Mouse (Mus musculus): ENCODE measurements around the gene Spsb4.

Gene Spsb4

GRCm38 (mm10) chr9:97018677-97019147 is at the start of gene Spsb4:
Spsb4 (minus strand) TSS chr9:97018843.
- DNase-seq (ENCODE audit: low spot score): peak; percentile 88

DNA sequence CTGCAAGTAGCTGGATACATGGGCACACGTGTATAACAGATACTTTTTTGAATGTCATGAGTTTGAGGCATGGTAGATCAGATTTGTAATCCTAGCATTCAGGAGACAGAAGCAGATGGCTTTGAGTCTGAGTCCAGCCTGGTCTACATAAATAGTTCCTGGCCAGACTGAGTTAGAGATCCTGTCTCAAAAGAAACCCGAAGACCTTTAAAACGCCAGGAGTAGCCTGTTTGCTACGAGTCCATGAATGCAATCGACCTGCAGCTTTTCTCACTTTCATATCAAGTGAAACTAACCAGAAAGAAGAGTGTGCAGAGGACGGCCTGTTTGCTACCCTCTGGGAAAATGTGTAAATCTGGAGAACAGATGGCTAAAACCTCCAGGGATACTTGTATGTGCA is 49.1 kb upstream of the Spsb4 start:
- DNase-seq (ENCODE audit: low spot score): no peak

DNA sequence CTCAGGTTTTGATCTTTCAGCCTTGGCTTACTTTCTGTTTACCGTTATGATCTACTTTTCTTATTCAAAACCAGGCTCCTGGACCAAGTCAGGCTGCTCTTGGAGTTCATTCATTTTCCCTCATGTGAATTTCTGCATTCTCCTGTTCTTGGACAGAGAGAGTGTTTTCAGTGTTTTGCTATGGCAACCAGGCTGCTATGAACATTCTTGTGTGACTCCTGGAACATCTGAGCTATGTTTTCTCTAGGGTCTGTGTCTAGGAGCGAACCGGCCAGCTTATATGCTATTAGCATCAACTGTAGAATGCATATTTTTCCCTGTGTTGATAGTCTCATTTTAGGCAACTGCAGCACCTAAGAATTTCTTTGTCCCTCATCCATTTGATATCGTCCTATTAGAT is 47.2 kb upstream of the Spsb4 start:
- DNase-seq (ENCODE audit: low spot score): no peak

- no peak for DNase-seq (ENCODE audit: low spot score)
Measured at GRCm38 (mm10) chr9:97065216-97065615, 46.6 kb upstream of the Spsb4 start.

- DNase-seq (ENCODE audit: low spot score): no peak
Measured at GRCm38 (mm10) chr9:97064161-97064560, 45.5 kb upstream of the Spsb4 start.

DNA sequence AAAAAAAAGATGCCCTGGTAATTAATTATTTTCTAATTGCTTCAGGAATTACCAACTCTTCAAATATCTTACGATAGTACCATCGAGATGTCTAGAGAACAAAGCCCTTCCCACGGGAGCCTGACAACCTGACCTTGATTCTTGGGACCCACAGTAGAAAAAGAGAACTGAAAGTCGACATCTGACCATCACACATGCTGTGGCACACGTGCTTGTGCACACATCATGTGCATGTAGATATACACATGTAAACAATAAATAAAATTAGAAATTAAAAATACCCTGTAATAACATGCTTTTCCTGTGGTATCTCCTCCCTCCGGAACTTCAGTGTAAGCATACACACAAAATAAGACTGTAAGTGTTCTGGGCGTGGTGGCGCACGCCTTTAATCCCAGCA is 43.1 kb upstream of the Spsb4 start:
- no peak for DNase-seq (ENCODE audit: low spot score)

DNA sequence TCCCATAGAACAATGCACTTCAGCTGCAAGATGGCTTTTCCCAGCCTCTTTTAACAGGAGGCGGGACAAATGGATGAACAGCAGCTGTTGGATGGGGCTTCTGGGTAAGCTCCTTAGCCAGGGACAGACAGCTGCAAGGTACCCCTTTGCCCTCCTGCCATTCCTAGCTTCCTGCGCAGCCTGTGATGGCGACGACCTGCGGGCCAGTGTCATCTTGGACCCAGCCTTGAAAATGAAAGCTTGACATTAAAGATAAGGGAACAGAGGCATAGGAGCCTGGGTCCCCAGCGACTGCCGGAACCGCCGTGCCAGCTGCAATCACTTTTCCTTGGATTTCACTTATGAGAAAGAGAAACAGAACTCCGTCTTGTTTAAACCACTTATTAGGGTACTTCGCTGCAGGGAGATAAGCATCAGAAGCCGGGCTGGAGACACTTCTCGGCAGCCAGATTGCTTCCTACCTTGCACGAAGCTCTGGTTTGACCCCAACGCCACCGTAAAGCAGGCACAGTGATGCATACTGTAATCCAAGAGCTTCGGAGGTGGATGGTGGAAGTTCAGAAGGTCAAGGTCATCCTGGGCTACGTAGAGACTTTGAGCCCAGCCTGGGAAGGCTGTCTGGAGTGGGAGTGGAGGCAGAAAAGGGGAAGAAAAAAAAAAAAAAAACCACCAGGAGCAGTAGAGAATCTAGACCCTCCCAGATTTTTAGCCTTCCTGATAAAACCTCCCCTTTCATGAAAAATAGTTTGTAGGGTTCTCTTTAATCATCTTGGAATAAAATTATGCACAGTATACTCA is 38.1 kb upstream of the Spsb4 start:
- DNase-seq (ENCODE audit: low spot score): no peak

DNA sequence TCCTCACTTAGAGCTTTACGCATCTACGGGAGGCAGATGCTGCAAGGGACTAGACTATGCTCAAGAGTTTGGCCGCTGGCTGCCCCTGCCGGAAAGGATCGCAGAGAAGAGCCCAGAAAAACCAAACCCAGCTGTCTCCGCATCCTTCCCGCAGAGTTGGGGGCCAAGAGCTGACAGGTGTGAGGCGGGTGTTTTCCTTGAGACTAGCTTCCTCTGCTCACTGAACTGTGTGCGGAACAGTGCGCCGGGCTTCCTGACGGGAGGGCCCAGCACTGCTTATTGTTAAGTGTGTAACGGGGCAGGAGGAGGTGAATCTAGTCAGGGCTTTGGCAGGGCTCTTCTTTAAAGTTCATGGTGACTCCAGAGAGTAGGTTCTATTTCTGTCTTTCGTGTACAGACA is 37.3 kb upstream of the Spsb4 start:
- no peak for DNase-seq (ENCODE audit: low spot score)

GRCm38 (mm10) chr9:97051176-97051575 is 32.5 kb upstream of the Spsb4 start:
- no peak for DNase-seq (ENCODE audit: low spot score)

DNA sequence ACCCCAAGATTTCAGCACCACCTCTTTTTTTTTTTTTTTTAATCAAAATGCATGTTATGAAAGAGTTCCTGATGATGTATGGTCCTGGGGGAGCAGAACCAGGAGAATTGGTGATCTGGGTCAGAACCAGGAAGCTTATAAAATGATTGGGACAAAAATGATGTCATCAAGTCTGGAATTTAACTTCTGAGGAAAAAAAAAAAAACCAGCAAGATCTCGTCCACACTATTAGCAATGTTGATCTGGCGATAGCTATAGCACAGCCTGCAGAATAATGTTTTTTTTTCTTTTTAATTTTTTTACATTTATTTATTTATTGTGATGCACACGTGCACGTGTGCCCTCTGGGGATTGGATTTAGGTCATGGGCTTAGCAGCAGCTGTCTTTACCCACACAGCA is 27.6 kb upstream of the Spsb4 start:
- DNase-seq (ENCODE audit: low spot score): no peak

DNA sequence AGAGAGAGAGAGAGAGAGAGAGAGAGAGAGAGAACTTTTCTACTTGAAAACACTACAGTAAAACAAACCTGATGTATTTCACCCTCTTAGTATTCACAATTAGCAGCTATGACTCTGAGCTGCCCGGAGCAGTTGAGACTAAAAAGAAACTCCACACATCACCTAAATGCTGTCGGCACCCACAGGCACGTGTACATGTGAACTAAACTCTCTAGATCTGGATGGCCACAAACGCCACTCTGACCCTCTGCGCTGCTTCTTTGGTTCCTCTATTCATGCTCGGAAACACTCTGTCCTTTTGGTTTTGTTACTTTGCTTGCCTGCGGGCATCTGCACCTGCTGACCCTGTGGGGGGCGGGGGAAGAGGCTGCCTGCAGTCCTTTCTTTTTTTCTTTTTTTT is 23.0 kb upstream of the Spsb4 start:
- no peak for DNase-seq (ENCODE audit: low spot score)

DNA sequence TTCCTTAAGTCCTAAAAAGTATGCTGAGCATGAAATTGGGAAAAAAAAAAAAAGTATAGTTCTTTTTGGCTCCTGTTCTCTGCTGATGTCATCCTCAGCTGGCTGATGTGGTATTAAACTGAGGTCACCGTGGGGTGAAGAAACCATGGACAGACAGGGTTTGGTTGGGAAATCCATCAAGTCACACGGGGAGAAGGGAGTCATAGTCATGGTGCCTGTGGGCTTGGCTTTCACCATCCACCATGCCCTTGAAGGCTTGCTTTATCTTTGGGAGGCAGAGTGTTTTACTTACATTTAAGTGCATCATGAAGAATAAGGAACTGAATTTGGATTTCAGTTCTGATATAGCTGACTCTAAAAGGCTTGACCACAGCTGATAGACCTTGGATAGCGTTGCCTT is 19.4 kb upstream of the Spsb4 start:
- no peak for DNase-seq (ENCODE audit: low spot score)

DNA sequence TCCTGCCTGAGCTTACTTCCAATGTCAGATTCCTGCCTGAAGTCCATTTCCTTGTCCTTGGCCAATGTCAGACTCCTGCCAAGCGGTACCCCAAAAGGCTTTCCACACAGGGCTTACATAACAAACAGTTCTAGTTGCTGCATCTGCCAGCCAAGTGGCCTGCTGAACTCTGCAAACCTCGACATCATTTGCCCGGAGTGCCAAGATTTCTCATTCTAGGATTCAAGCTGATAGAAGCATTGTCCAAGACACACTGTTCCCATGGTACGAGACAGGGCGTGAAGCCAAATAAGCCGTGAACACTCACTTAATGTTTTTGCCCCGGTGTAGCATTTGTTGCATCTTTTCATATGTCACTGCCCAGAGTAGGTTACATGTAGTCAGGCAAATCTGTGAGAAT is 18.0 kb upstream of the Spsb4 start:
- no peak for DNase-seq (ENCODE audit: low spot score)

- no peak for DNase-seq (ENCODE audit: low spot score)
Measured at GRCm38 (mm10) chr9:97027361-97027760, 8.7 kb upstream of the Spsb4 start.

- DNase-seq (ENCODE audit: low spot score): no peak
Measured at GRCm38 (mm10) chr9:97026006-97026405, 7.4 kb upstream of the Spsb4 start.

DNA sequence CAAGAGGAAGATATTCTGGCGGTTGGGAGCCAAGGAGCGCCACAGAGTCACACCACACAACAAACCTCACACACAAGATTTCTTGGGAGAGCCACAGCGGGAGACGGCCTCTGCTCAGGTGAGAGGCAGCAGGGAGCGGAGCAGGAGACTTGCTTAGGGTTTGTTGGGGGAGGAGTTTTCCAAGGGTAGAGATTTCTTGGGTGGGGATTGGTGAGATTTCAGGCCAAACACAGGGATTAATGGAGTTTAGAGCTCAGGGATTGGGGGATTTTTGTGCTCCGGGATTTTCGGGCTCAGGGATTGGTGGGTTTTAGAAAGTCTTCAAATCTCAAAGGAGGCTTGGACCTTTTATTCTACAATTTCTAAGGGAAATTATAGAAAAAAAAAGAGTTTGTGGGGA is 5.8 kb upstream of the Spsb4 start:
- DNase-seq (ENCODE audit: low spot score): no peak

GRCm38 (mm10) chr9:97022948-97023347 is 4.3 kb upstream of the Spsb4 start:
- no peak for DNase-seq (ENCODE audit: low spot score)

- DNase-seq (ENCODE audit: low spot score): no peak
Measured at GRCm38 (mm10) chr9:97022371-97022770, 3.7 kb upstream of the Spsb4 start.

DNA sequence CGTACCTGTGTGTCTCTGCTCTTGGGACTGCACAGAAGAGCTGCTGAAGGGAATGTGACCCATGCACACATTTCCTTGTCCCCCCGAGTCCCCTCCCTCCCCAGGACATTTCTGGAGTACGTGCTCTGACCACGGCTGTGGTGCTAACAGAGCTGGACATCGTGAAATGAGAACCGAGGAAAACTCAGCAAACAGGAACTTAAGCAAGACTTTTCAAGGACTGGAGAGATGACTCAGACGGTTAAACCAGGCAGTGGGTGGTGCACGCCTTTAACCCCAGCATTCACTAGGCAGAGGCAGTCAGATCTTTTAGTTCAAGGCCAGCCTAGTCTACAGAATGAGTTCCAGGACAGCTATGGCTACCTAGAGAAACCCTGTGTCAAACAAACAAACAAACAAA is 1.5 kb upstream of the Spsb4 start:
- no peak for DNase-seq (ENCODE audit: low spot score)

GRCm38 (mm10) chr9:97019686-97020085 is 1.0 kb upstream of the Spsb4 start:
- DNase-seq (ENCODE audit: low spot score): no peak

DNA sequence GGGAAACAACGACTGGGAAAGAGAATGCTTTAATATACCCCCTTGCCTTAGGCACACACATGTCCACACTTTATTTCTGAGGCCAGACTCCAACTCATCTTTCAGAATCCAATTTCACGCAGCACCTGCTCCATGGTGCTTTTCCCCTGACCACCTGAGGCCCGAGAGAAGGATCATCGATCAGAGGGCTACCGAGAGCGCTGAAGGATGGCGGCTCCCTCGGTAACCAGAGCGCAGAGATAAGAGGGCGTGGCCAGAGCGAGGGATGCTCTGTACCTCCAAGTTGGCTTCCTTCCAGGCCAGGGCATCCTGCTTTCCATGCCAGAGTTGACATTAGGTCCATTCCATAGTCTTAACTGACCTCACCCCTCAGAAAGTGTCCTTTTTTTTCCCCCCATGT is 588 bp upstream of the Spsb4 start:
- DNase-seq (ENCODE audit: low spot score): no peak

DNA sequence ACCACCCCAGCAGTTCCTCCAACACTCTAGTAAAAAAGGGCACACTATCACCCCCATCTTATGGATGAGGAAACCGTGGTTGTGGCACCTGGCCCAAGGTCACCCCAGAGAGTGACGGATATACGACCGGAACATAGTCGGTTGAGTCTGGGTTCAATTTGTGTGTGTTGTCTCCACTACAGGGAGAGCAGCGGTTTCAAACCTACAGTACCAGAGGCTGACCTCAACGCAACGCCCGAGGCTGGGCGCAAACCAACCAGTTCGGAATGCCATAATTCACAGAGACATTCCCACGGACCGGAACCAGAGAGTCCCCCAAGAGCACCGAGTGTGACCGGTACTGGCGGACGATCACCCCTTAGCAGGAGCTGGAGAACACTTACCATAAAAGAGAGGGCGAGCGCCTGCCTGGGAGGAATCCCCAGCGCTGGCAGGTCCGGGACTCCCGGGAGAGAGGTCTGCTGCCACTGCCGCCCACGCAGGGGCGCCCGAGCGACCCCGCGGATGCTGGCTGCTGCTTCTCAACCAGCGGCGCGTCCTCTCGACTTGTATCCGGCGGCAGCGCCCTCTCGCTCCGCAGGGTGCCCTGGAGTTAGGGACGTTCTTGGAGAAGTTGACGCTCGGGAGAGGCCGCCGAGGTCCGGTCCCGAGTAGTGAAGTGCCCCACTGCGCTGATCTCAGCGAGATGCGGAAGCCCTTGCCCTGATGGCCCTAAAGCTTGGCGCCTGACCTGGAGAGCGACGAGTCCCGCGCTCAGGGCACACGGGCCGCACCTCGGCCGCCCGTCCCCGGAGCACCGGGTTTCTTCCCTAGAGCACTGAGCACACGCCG is 617 bp downstream of the Spsb4 start:
- peak; percentile 80 for DNase-seq (ENCODE audit: low spot score)

- DNase-seq (ENCODE audit: low spot score): peak; percentile 36
Measured at GRCm38 (mm10) chr9:97017121-97017810, 1.4 kb downstream of the Spsb4 start.

All from yolk sac, embryonic 10.5 days (tissue).